ENCODE assay signal across 27 mouse cellular contexts in the genomic region with DNA sequence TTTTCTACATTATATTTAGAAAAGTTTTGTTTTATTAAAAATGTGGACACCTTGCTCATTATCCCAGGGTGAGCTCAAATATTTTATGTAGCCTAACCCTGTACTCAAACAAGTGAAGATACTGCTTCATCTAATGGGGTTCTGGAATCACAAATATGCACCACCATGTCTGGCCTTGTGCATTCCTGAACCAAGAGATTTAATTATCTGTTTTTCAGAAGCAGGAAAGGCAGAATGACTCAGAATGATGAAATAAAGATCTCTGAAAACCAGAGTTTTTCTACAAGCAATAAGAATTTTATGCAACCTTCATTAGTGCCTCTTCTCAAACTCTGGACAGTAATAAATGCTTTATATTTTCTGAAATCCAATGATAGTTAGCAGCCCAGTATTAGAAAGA.
"Had no signal": no experiment of that assay in that cellular context is flagged by ENCODE, and none has a peak within 500 bp of the region (broad histone marks: within the 10 kb centered on the region; RNA-seq: fewer than 3 reads in every experiment).

No protein-coding gene starts in this region.

- H3K9ac ChIP-seq: embryonic facial prominence, embryonic 12.5 days; embryonic facial prominence, embryonic 13.5 days; embryonic facial prominence, embryonic 15.5 days; forebrain, embryonic 12.5 days; forebrain, embryonic 13.5 days; forebrain, embryonic 15.5 days; forebrain, postnatal 0 days had no signal

- H3K9me3 ChIP-seq: embryonic facial prominence, embryonic 10.5 days; embryonic facial prominence, embryonic 12.5 days; embryonic facial prominence, embryonic 13.5 days; embryonic facial prominence, embryonic 15.5 days; forebrain, embryonic 10.5 days; forebrain, embryonic 12.5 days; forebrain, embryonic 13.5 days; forebrain, embryonic 15.5 days had no signal

- H3K4me3 ChIP-seq: embryonic facial prominence, embryonic 10.5 days; embryonic facial prominence, embryonic 12.5 days; embryonic facial prominence, embryonic 13.5 days; embryonic facial prominence, embryonic 15.5 days; erythroblast, embryonic 14.5 days; forebrain, embryonic 10.5 days; forebrain, embryonic 12.5 days; forebrain, embryonic 13.5 days; forebrain, embryonic 15.5 days; gastrocnemius, adult 2 months; heart, adult 2 months had no signal

- DNase-seq: cerebellum, adult 9-10 months; cerebellum, adult 9-11 months; cerebellum, postnatal 10 days; cerebellum, postnatal 14 days; cerebellum, postnatal 25 days; cerebellum, postnatal 36 days; embryo, embryonic 11 days; forebrain, postnatal 0 days; gastrocnemius, adult 2 months; gastrocnemius, postnatal 10 days; gastrocnemius, postnatal 14 days; gastrocnemius, postnatal 25 days; gastrocnemius, postnatal 36 days; heart, adult 11 months; heart, adult 18-20 months; heart, adult 2 months had no signal

- H3K27ac ChIP-seq: embryonic facial prominence, embryonic 10.5 days; embryonic facial prominence, embryonic 12.5 days; embryonic facial prominence, embryonic 13.5 days; embryonic facial prominence, embryonic 15.5 days; forebrain, embryonic 10.5 days; forebrain, embryonic 12.5 days; forebrain, embryonic 13.5 days; forebrain, embryonic 15.5 days; gastrocnemius, adult 2 months; heart, adult 2 months had no signal

- ATAC-seq: forebrain, embryonic 13.5 days; forebrain, embryonic 14.5 days; forebrain, embryonic 15.5 days; forebrain, embryonic 16.5 days; forebrain, postnatal 0 days had no signal

- H3K4me1 ChIP-seq: embryonic facial prominence, embryonic 10.5 days; embryonic facial prominence, embryonic 12.5 days; embryonic facial prominence, embryonic 13.5 days; embryonic facial prominence, embryonic 15.5 days; forebrain, embryonic 12.5 days; forebrain, embryonic 15.5 days had no signal

- H3K36me3 ChIP-seq: embryonic facial prominence, embryonic 10.5 days; embryonic facial prominence, embryonic 12.5 days; embryonic facial prominence, embryonic 13.5 days; embryonic facial prominence, embryonic 15.5 days; forebrain, embryonic 10.5 days; forebrain, embryonic 12.5 days; forebrain, embryonic 15.5 days had no signal

- H3K4me2 ChIP-seq: embryonic facial prominence, embryonic 12.5 days; embryonic facial prominence, embryonic 13.5 days; embryonic facial prominence, embryonic 15.5 days; forebrain, embryonic 12.5 days; forebrain, embryonic 13.5 days; forebrain, embryonic 15.5 days had no signal

- H3K27me3 ChIP-seq: embryonic facial prominence, embryonic 12.5 days; embryonic facial prominence, embryonic 13.5 days; embryonic facial prominence, embryonic 15.5 days; forebrain, embryonic 12.5 days; forebrain, embryonic 13.5 days; forebrain, embryonic 15.5 days had no signal
